Mouse (Mus musculus) megakaryocyte, embryonic 14.5 days (primary cell): ENCODE measurements around the gene Gm4869.

ENCODE experiments used
- FLI1 ChIP-seq: IDR thresholded peaks from 2 replicates; pipeline ENCODE4 v1.6.1; 2012; ENCODE audit warnings: low read length, inconsistent platforms, mixed read lengths
- GATA1 ChIP-seq: IDR thresholded peaks from 3 replicates; pipeline ENCODE4 v1.6.1; 2012; ENCODE audit warnings: mixed read lengths, low read length, inconsistent platforms, borderline replicate concordance

DNA sequence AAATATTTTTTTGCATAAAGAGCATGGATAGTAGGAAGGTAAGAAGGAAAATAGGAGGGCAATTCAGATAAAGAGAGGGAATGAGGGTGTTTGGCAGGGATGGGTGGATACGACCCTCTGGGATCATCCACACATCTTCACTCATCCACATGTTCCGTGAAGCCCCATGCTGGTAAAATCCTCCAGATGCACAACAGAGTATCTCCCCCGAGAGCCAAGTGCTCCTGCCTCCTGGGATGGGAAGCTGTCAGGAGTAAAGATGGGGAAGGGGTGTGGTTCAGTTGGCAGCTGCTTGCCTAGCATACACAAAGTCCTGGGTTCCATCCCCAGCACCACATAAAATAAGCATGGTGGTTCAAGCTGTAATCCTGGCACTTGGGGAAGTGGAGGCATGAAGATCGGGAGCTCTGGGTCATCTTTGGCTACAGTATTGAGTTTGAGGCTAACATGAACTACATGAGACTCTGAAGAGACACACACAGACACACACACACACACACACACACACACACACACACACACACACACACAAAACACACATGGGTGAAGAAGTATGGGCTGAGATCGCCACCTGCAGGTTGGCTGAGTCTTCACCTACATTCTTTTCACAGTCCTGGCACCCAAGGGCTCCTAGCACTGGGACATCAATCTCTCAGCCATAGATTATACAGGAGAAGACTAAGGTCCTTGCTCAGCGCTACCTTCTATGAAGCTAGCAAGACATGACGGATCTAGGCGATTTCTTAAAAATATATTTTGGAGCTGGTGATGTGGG, 49.1 kb upstream of the Gm4869 start:
- TF ChIP-seq GATA1: no peak
- TF ChIP-seq FLI1: no peak
